Mouse (Mus musculus) hindbrain, embryonic 11.5 days (tissue): ENCODE data around the gene Iqsec1. TPM values are rescaled to one million over a fixed set of nuclear protein-coding genes. Genes with fewer than 3 reads are reported as not detected.

Experiments used
- ATAC-seq: fragments of 200-750 bp; cut with Nextera tagmentation; 2 replicates; pipeline ENCODE4 v1.8.0; 2017; ENCODE audit warnings: mild to moderate bottlenecking, moderate TSS enrichment, moderate library complexity; ENCODE audit not compliant: low FRiP score
- DNase-seq: peaks from one replicate; pipeline ENCODE4 v3.0.0-alpha.2; 2015; ENCODE audit warnings: low spot score
- H3K27ac ChIP-seq: fragments of 300-500 bp; sonication (generic); 2 replicates; pipeline ENCODE4 v1.5.1; 2014; ENCODE audit warnings: mild to moderate bottlenecking, low read depth, low read length
- H3K27me3 ChIP-seq: fragments of 300-500 bp; sonication (generic); 2 replicates; pipeline ENCODE4 v1.6.1; 2014; ENCODE audit warnings: mild to moderate bottlenecking, low read length, moderate library complexity, mixed read lengths; ENCODE audit not compliant: control insufficient read depth, insufficient read depth
- H3K36me3 ChIP-seq: fragments of 300-500 bp; sonication (generic); 2 replicates; pipeline ENCODE4 v1.6.1; 2014; ENCODE audit warnings: mild to moderate bottlenecking, low read length, moderate library complexity, mixed read lengths; ENCODE audit not compliant: control insufficient read depth, insufficient read depth
- H3K4me1 ChIP-seq: fragments of 300-500 bp; sonication (generic); replicated peaks from 2 replicates; pipeline ENCODE4 v1.6.1; 2014; ENCODE audit warnings: low read length, mixed read lengths; ENCODE audit not compliant: control insufficient read depth, insufficient read depth
- H3K4me2 ChIP-seq: fragments of 300-500 bp; sonication (generic); replicated peaks from 2 replicates; pipeline ENCODE4 v1.6.1; 2014; ENCODE audit warnings: mild to moderate bottlenecking, low read depth, low read length
- H3K4me3 ChIP-seq: fragments of 300-500 bp; sonication (generic); 2 replicates; pipeline ENCODE4 v1.5.1; 2014; ENCODE audit warnings: low read depth, low read length
- H3K9ac ChIP-seq: fragments of 300-500 bp; sonication (generic); 2 replicates; pipeline ENCODE4 v1.6.1; 2014; ENCODE audit warnings: low read depth, low read length
- H3K9me3 ChIP-seq: fragments of 300-500 bp; sonication (generic); 2 replicates; pipeline ENCODE4 v1.6.1; 2016; ENCODE audit warnings: low read length; ENCODE audit not compliant: control insufficient read depth
- WGBS: fragments of 180-500 bp; shearing (Covaris S2); extraction: QIAGEN DNeasy Blood & Tissue Kit; methylation state at CpG from one replicate; pipeline ENCODE4 v1.1.7; 2014; 5-methylcytosine and 5-hydroxymethylcytosine counted together
- polyA plus RNA-seq: library from polyadenylated mRNA; unstranded; fragments of >200 nt; fragmentation: Nextera tagmentation; extraction: Ambion mirVana; gene quantifications from 2 replicates; pipeline ENCODE4 v1.2.1, GENCODE M21; 2014

The Iqsec1 gene
- polyA plus RNA-seq, 1 experiment from 2014 or later = 22.4 TPM

DNA sequence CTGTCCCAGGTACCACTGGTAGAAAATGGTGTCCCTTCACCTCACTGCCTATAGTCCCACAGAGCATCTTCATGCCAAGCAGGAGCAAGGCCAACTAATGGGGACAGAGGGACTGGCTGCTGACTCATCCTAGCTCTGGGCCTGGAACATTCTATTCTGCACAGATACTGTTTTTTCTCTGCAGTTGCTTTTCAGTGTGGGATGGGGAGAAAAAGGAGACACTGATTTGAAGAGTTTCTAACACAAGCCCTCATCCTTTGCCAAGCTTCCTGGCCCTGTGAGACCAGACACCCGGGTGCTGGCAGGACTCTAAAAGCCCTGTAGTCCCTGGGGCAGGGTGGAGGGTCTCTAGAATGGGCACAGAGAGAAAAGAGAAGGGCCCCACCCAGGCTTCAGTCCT, 292.7 kb downstream of the Iqsec1 start:
- DNase-seq (no peak), ATAC-seq (no peak)
- Histone ChIP-seq H3K27ac (no peak overlapping the region), H3K27me3 (no peaks in the 10 kb centered on the region), H3K4me2 (no peak overlapping the region), H3K36me3 (0 out of 2 replicates have a peak, but pooled peaks cover 2% of the 10 kb centered on the region), H3K4me3 (no peak overlapping the region), H3K9ac (no peak overlapping the region), H3K9me3 (no peaks in the 10 kb centered on the region), H3K4me1 (peaks cover 9% of the 10 kb centered on the region; the same call in 1 of the 2 replicates)
- WGBS = 84% methylated on average over 1 of the region's 1 CpGs

DNA sequence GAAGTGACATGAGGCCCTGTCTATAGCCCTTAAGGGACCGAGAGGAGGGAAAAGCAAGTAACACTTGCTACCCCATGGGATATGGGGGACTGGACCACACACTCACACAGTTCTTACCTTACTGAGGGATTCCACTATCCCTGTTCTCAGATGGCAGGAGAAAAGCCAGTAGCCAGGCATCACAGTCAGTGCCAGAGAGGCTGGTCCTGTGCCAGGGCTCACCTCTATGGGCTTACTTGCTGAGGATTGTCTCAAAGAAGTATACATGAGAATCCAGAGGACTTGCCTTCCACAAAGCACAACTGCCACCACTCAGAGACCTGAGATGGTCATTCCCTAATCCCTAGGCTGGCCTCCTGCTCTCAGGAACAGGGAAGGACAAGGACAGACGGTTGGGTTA, 296.1 kb downstream of the Iqsec1 start:
- WGBS = 87% methylated on average over 2 of the region's 2 CpGs
- Histone ChIP-seq H3K27me3 (no peaks in the 10 kb centered on the region), H3K4me3 (no peak overlapping the region), H3K36me3 (peaks cover 10% of the 10 kb centered on the region; the same call in 1 of the 2 replicates), H3K27ac (no peak overlapping the region), H3K9me3 (no peaks in the 10 kb centered on the region), H3K4me1 (no peaks in the 10 kb centered on the region), H3K9ac (no peak overlapping the region), H3K4me2 (no peak overlapping the region)
- no peak for DNase-seq
- ATAC-seq = no peak

DNA sequence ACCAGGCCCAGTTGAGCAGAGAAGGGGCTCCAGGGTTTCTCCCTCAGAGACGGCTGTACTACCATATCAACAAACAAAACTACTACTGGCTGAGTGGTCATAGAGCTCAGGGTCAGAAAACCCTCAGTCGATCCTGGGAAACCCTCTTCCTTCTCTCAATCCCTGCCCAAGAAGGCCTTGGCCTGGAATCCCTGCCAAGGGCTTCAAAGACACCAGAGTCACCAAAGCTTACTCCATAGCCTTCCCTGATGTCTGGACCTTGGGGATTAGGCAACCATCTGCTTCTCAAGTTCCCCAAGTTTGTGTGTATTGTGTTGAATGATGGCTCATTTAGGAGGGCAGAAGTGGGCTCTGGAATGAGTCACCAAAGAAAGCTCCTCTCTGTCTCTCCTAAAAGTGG, 296.6 kb downstream of the Iqsec1 start:
- Histone ChIP-seq H3K36me3 (peaks cover 10% of the 10 kb centered on the region; the same call in 1 of the 2 replicates), H3K4me2 (no peak overlapping the region), H3K9ac (no peak overlapping the region), H3K4me1 (no peaks in the 10 kb centered on the region), H3K9me3 (no peaks in the 10 kb centered on the region), H3K4me3 (no peak overlapping the region), H3K27ac (no peak overlapping the region), H3K27me3 (no peaks in the 10 kb centered on the region)
- 85% methylated on average over 2 of the region's 2 CpGs for WGBS
- DNase-seq (no peak), ATAC-seq (no peak)

- no peaks in the 10 kb centered on the region for H3K9me3 ChIP-seq
- H3K36me3 ChIP-seq = peaks cover 10% of the 10 kb centered on the region; the same call in 1 of the 2 replicates
- no peaks in the 10 kb centered on the region for H3K4me1 ChIP-seq
- H3K4me2 ChIP-seq = no peak overlapping the region
- H3K27ac ChIP-seq = no peak overlapping the region
- H3K9ac ChIP-seq = no peak overlapping the region
- WGBS = 92% methylated on average over 10 of the region's 10 CpGs
- H3K4me3 ChIP-seq = no peak overlapping the region
- no peak for DNase-seq
- no peak for ATAC-seq
- no peaks in the 10 kb centered on the region for H3K27me3 ChIP-seq
Measured at GRCm38 (mm10) chr6:90689500-90689899, 299.0 kb downstream of the Iqsec1 start.

DNA sequence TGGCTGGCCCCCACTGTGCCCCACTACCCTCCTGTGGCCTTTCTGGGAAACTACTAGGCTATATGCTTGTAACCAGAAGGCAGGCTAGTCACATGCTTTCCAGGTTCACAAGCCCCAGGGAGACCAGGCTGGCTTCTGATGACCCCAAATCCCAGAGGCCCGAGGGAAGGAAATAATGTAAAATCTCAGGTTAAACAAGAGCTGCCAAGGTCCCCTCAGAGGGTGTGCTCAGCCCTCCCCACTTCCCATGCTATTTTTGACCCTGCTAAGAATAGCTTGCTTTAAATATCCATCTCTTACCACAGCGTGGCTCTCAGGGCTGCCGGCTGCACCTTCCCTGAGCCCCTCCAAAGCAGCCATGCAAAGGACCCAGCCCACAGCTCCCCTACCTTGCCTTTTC, 299.7 kb downstream of the Iqsec1 start:
- Histone ChIP-seq H3K36me3 (peaks cover 10% of the 10 kb centered on the region; the same call in 1 of the 2 replicates), H3K4me1 (no peaks in the 10 kb centered on the region), H3K27ac (no peak overlapping the region), H3K4me3 (no peak overlapping the region), H3K27me3 (no peaks in the 10 kb centered on the region), H3K9me3 (no peaks in the 10 kb centered on the region), H3K4me2 (no peak overlapping the region), H3K9ac (no peak overlapping the region)
- no peak for DNase-seq
- 72% methylated on average over 3 of the region's 3 CpGs for WGBS
- no peak for ATAC-seq

DNA sequence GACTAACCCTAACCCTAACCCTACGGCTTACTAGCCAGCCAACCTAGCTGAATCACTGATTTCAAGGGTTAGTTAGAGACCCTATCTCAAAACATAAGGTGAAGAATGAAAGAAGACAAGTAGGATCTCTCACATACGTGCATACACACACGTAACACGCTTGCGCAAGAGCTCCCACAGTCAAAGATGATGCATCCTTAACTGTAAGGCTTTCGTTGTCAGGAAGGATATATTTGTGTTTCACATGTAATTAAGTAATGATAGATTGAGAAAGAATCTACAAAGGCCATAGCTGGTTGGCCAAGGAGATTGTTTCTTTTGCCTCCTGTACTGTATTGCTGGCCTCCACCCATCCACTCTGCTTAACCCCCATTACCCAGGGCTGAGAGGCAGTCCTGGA, 300.5 kb downstream of the Iqsec1 start:
- Histone ChIP-seq H3K4me2 (no peak overlapping the region), H3K9ac (no peak overlapping the region), H3K4me1 (no peaks in the 10 kb centered on the region), H3K4me3 (no peak overlapping the region), H3K27me3 (no peaks in the 10 kb centered on the region), H3K9me3 (no peaks in the 10 kb centered on the region), H3K27ac (no peak overlapping the region), H3K36me3 (peaks cover 8% of the 10 kb centered on the region; the same call in 1 of the 2 replicates)
- DNase-seq (no peak), ATAC-seq (no peak)
- WGBS = 97% methylated on average over 6 of the region's 6 CpGs

- H3K36me3 ChIP-seq = peaks cover 8% of the 10 kb centered on the region; the same call in 1 of the 2 replicates
- 71% methylated on average over 1 of the region's 1 CpGs for WGBS
Measured at GRCm38 (mm10) chr6:90686812-90687211, 301.7 kb downstream of the Iqsec1 start.

DNA sequence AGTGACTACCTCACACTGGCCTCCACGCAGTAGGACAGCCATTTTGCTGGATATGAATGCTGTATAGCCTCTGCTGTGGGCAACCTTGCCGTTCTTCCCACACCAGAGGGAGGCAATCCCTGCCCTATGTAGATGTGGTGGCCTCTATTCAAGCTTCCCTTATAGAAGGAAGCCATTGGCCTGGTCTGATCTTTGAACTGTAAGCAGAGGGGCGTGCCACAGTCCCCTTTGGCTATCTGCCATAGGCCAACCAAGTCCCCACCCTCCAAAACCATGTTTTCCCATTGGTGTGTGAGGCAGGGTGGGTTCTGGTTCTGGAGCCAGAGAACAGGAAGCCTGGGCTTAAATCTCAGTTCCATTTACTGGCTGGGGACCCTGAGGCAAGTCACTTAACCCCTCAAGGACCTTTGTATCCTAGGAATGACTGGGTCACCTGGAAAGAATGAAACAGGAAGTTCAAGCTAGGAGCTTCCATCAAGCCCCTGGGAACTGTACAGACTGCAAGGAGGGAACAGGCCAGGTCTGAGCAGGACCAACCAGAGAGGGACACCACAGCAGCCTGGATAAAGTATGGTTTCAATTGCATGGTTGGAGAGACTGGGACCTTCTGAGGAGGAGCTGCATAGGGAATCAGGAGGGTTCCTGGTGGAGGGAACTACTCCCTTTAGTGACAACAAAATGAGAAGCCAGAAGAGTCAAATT, 304.5 kb downstream of the Iqsec1 start:
- Histone ChIP-seq H3K9ac (no peak overlapping the region), H3K27ac (no peak overlapping the region), H3K9me3 (no peaks in the 10 kb centered on the region), H3K4me1 (no peaks in the 10 kb centered on the region), H3K4me2 (no peak overlapping the region), H3K36me3 (0 out of 2 replicates have a peak, but pooled peaks cover 2% of the 10 kb centered on the region), H3K27me3 (no peaks in the 10 kb centered on the region), H3K4me3 (no peak overlapping the region)
- ATAC-seq (no peak), DNase-seq (no peak)
- WGBS = 93% methylated on average over 3 of the region's 3 CpGs

More at GRCm38 (mm10) chr6:90686812-90687211, 301.7 kb downstream of the Iqsec1 start:
- ATAC-seq (no peak), DNase-seq (no peak)
- H3K4me3 ChIP-seq = no peak overlapping the region
- H3K27ac ChIP-seq = no peak overlapping the region
- H3K4me1 ChIP-seq = no peaks in the 10 kb centered on the region
- no peaks in the 10 kb centered on the region for H3K9me3 ChIP-seq
- no peak overlapping the region for H3K9ac ChIP-seq
- no peak overlapping the region for H3K4me2 ChIP-seq
- H3K27me3 ChIP-seq = no peaks in the 10 kb centered on the region

DNA sequence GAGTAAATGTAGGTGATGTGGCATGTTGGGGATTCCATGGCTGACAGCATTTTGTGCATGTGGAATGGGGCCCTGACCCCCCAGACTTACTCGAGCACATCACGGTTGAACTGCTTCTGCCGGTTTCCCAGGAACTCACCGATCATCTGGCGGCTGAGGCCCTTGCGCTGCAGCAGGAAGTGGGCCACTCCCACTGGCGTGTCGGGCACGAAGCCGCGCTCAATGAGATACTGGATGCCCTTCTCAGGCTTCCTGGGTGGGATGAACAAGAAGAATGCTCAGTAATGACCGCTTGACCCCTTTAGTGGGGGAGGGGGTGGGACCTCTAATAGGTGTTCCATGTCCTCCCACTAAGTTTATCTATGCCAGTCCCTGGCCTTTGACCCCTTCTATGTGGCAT, 308.1 kb downstream of the Iqsec1 start:
- no peak for ATAC-seq
- H3K36me3 ChIP-seq = peaks cover 14% of the 10 kb centered on the region; the same call in 1 of the 2 replicates
- no peaks in the 10 kb centered on the region for H3K4me1 ChIP-seq
- H3K27ac ChIP-seq = no peak overlapping the region
- H3K27me3 ChIP-seq = no peaks in the 10 kb centered on the region
- H3K4me3 ChIP-seq = no peak overlapping the region
- no peak for DNase-seq
- no peak overlapping the region for H3K9ac ChIP-seq
- WGBS = 87% methylated on average over 12 of the region's 12 CpGs
- no peak overlapping the region for H3K4me2 ChIP-seq
- H3K9me3 ChIP-seq = no peaks in the 10 kb centered on the region
